Mouse (Mus musculus) MEL (cell line): ENCODE measurements at regions not wholly inside any gene's neighbourhood (a gene's known extent, or its start where the extent isn't known, plus 50 kb on each side); places are given as distances from the start of the nearest gene placed in this dataset.

Source experiments
- DNase-seq: peaks from one replicate; pipeline ENCODE4 v3.0.0; 2011; ENCODE audit warnings: low read depth, low spot score
- H3K27ac ChIP-seq: 2 replicates; pipeline ENCODE4 v1.5.1; 2012; ENCODE audit warnings: low read depth, mild to moderate bottlenecking, control low read depth, low read length, moderate library complexity; ENCODE audit not compliant: control insufficient read depth
- H3K27me3 ChIP-seq, 2 experiments: fragments of 150-350 bp in 1 of 2; sonication (generic) in 1 of 2; 2 replicates each; pipeline ENCODE4 v1.6.1; 2012; ENCODE audit warnings: low read length in 2 of 2, mild to moderate bottlenecking in 2 of 2, improper control_type of control experiment in 1 of 2, moderate library complexity in 1 of 2; ENCODE audit not compliant: insufficient read depth in 2 of 2, control insufficient read depth in 1 of 2
- H3K36me3 ChIP-seq, 2 experiments: 2 replicates each; pipeline ENCODE4 v1.6.1; 2012 to 2014; ENCODE audit warnings: low read length in 2 of 2, improper control_type of control experiment in 1 of 2, inconsistent platforms in 1 of 2, mild to moderate bottlenecking in 1 of 2; ENCODE audit not compliant: insufficient read depth in 2 of 2, control insufficient read depth in 1 of 2
- H3K4me1 ChIP-seq, 2 experiments: fragments of 150-350 bp in 1 of 2; sonication (generic) in 1 of 2; 2 replicates each; pipeline ENCODE4 v1.6.1; 2012; ENCODE audit warnings: low read length in 2 of 2, improper control_type of control experiment in 1 of 2, mild to moderate bottlenecking in 1 of 2; ENCODE audit not compliant: insufficient read depth in 2 of 2, control insufficient read depth in 1 of 2
- H3K4me3 ChIP-seq, 2 experiments: fragments of 150-350 bp in 1 of 2; sonication (generic) in 1 of 2; 2 replicates each; pipeline ENCODE4 v1.5.1; 2012; ENCODE audit warnings: low read depth in 2 of 2, low read length in 2 of 2, mild to moderate bottlenecking in 2 of 2, moderate library complexity in 2 of 2, control low read depth in 1 of 2, improper control_type of control experiment in 1 of 2; ENCODE audit not compliant: control insufficient read depth in 1 of 2, insufficient read depth in 1 of 2
- H3K79me2 ChIP-seq: 2 replicates; pipeline ENCODE4 v1.6.1; 2012; ENCODE audit warnings: mild to moderate bottlenecking, low read length, moderate library complexity; ENCODE audit not compliant: control insufficient read depth, poor library complexity, insufficient read depth
- H3K9ac ChIP-seq: 2 replicates; pipeline ENCODE4 v1.6.1; 2012; ENCODE audit warnings: low read depth, mild to moderate bottlenecking, control low read depth, low read length, moderate library complexity; ENCODE audit not compliant: control insufficient read depth, poor library complexity, severe bottlenecking
- H3K9me3 ChIP-seq: fragments of 150-350 bp; sonication (generic); replicated peaks from 2 replicates; pipeline ENCODE4 v1.6.1; 2012; ENCODE audit warnings: mild to moderate bottlenecking, low read length, improper control_type of control experiment, moderate library complexity; ENCODE audit not compliant: insufficient read depth
- BHLHE40 ChIP-seq: IDR thresholded peaks from 2 replicates; pipeline ENCODE4 v1.6.1; 2012; ENCODE audit warnings: low read depth, mild to moderate bottlenecking, inconsistent platforms, low read length, improper control_type of control experiment, borderline replicate concordance
- CHD1 ChIP-seq: IDR thresholded peaks from 2 replicates; pipeline ENCODE4 v1.6.1; 2012; ENCODE audit warnings: low read depth, mild to moderate bottlenecking, inconsistent platforms, low read length, improper control_type of control experiment
- CTCF ChIP-seq, 3 experiments: IDR thresholded peaks in 2 of 3; conservative IDR thresholded peaks in 1 of 3; 2 replicates each; pipeline ENCODE4 v1.5.1; 2011 to 2012; ENCODE audit warnings: low read length in 3 of 3, low read depth in 2 of 3, mild to moderate bottlenecking in 2 of 3, improper control_type of control experiment in 1 of 3, inconsistent platforms in 1 of 3, mixed read lengths in 1 of 3, moderate library complexity in 1 of 3; ENCODE audit not compliant: control insufficient read depth in 1 of 3, insufficient read depth in 1 of 3, poor library complexity in 1 of 3, severe bottlenecking in 1 of 3
- E2F4 ChIP-seq: IDR thresholded peaks from 2 replicates; pipeline ENCODE4 v1.6.1; 2011; ENCODE audit warnings: low read depth, low read length, improper control_type of control experiment, borderline replicate concordance
- GABPA ChIP-seq: IDR thresholded peaks from 2 replicates; pipeline ENCODE4 v1.6.1; 2012; ENCODE audit warnings: low read depth, mild to moderate bottlenecking, inconsistent platforms, low read length, improper control_type of control experiment, moderate library complexity
- GATA1 ChIP-seq: IDR thresholded peaks from 2 replicates; pipeline ENCODE4 v1.6.1; 2011; ENCODE audit warnings: low read depth, low read length, improper control_type of control experiment
- HCFC1 ChIP-seq: IDR thresholded peaks from 2 replicates; pipeline ENCODE4 v1.6.1; 2012; ENCODE audit warnings: low read depth, mild to moderate bottlenecking, inconsistent platforms, low read length, improper control_type of control experiment, moderate library complexity
- KAT2A ChIP-seq: conservative IDR thresholded peaks from 2 replicates; pipeline ENCODE4 v1.6.1; 2012; ENCODE audit warnings: low read depth, low read length, improper control_type of control experiment, inconsistent platforms
- MAFK ChIP-seq: IDR thresholded peaks from 2 replicates; pipeline ENCODE4 v1.6.1; 2011; ENCODE audit warnings: low read depth, mild to moderate bottlenecking, low read length, improper control_type of control experiment, borderline replicate concordance
- MAX ChIP-seq: IDR thresholded peaks from 2 replicates; pipeline ENCODE4 v1.6.1; 2011; ENCODE audit warnings: low read length, improper control_type of control experiment
- MEF2A ChIP-seq: IDR thresholded peaks from 2 replicates; pipeline ENCODE4 v1.6.1; 2014; ENCODE audit warnings: low read depth, mild to moderate bottlenecking, inconsistent platforms, low read length, improper control_type of control experiment; ENCODE audit not compliant: poor library complexity, insufficient replicate concordance, severe bottlenecking; ENCODE audit errors: extremely low read depth
- MYB ChIP-seq: IDR thresholded peaks from 2 replicates; pipeline ENCODE4 v1.6.1; 2011; ENCODE audit warnings: mild to moderate bottlenecking, low read depth, low read length, improper control_type of control experiment
- MYC ChIP-seq: IDR thresholded peaks from 2 replicates; pipeline ENCODE4 v1.6.1; 2011; ENCODE audit warnings: low read depth, mild to moderate bottlenecking, low read length, improper control_type of control experiment, moderate library complexity
- NELFE ChIP-seq: IDR thresholded peaks from 2 replicates; pipeline ENCODE4 v1.6.1; 2011; ENCODE audit warnings: low read depth, low read length, improper control_type of control experiment
- NRF1 ChIP-seq: IDR thresholded peaks from 2 replicates; pipeline ENCODE4 v1.6.1; 2014; ENCODE audit warnings: low read depth, mild to moderate bottlenecking, inconsistent platforms, low read length, improper control_type of control experiment, moderate library complexity; ENCODE audit not compliant: poor library complexity, insufficient read depth, severe bottlenecking
- POLR2A ChIP-seq, 2 experiments: IDR thresholded peaks; 2 replicates each; pipeline ENCODE4 v1.6.1; 2011 to 2012; ENCODE audit warnings: low read length in 2 of 2, mild to moderate bottlenecking in 2 of 2, control low read depth in 1 of 2, improper control_type of control experiment in 1 of 2, low read depth in 1 of 2, moderate library complexity in 1 of 2; ENCODE audit not compliant: control insufficient read depth in 1 of 2, insufficient read depth in 1 of 2, poor library complexity in 1 of 2
- POLR2AphosphoS2 ChIP-seq: IDR thresholded peaks from 2 replicates; pipeline ENCODE4 v1.6.1; 2011; ENCODE audit warnings: low read length, improper control_type of control experiment
- RAD21 ChIP-seq: IDR thresholded peaks from 2 replicates; pipeline ENCODE4 v1.6.1; 2011; ENCODE audit warnings: mild to moderate bottlenecking, low read depth, low read length, improper control_type of control experiment
- SIN3A ChIP-seq: IDR thresholded peaks from 2 replicates; pipeline ENCODE4 v1.6.1; 2012; ENCODE audit warnings: low read length, improper control_type of control experiment, inconsistent platforms
- SMC3 ChIP-seq: IDR thresholded peaks from 2 replicates; pipeline ENCODE4 v1.6.1; 2011; ENCODE audit warnings: low read depth, low read length, improper control_type of control experiment
- TAL1 ChIP-seq: IDR thresholded peaks from 2 replicates; pipeline ENCODE4 v1.6.1; 2012; ENCODE audit warnings: mild to moderate bottlenecking, inconsistent platforms, low read length, moderate library complexity, mixed read lengths
- TBP ChIP-seq: IDR thresholded peaks from 2 replicates; pipeline ENCODE4 v1.8.0; 2011; ENCODE audit warnings: low read depth, low read length, improper control_type of control experiment
- TCF12 ChIP-seq: IDR thresholded peaks from 2 replicates; pipeline ENCODE4 v1.6.1; 2014; ENCODE audit warnings: low read depth, mild to moderate bottlenecking, inconsistent platforms, low read length, improper control_type of control experiment, moderate library complexity
- UBTF ChIP-seq: IDR thresholded peaks from 2 replicates; pipeline ENCODE4 v1.6.1; 2012; ENCODE audit warnings: low read depth, mild to moderate bottlenecking, inconsistent platforms, low read length, improper control_type of control experiment, moderate library complexity, borderline replicate concordance; ENCODE audit not compliant: insufficient read depth
- USF1 ChIP-seq: IDR thresholded peaks from 2 replicates; pipeline ENCODE4 v1.6.1; 2014; ENCODE audit warnings: low read depth, mild to moderate bottlenecking, inconsistent platforms, low read length, improper control_type of control experiment, moderate library complexity
- ZKSCAN1 ChIP-seq: IDR thresholded peaks from 2 replicates; pipeline ENCODE4 v1.6.1; 2012; ENCODE audit warnings: low read depth, mild to moderate bottlenecking, inconsistent platforms, low read length, improper control_type of control experiment, moderate library complexity
- ZMIZ1 ChIP-seq: IDR thresholded peaks from 2 replicates; pipeline ENCODE4 v1.6.1; 2012; ENCODE audit warnings: low read depth, mild to moderate bottlenecking, inconsistent platforms, low read length, improper control_type of control experiment, moderate library complexity
- ZNF384 ChIP-seq: IDR thresholded peaks from 2 replicates; pipeline ENCODE4 v1.6.1; 2012; ENCODE audit warnings: low read depth, mild to moderate bottlenecking, inconsistent platforms, low read length, improper control_type of control experiment

DNA sequence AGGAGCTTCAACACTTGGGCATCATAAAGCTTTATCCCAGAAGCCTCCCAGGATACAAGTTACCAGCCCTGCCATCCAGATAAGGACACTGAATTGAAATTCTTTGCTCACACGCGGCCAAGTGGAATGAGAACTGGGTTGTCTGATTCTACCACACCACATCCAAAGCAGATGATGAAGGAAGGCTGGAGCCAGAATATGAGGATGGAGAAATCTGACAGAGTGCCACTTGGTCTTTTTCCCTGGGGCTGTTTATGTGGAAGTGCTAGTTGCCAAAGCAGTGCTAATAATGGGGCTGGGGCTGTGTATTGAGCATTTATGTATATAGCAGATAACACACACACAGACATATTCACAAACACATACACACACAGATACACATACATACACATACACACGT, 92.2 kb downstream of the Ephb3 start:
- H3K27me3 ChIP-seq: peaks cover 0 to 5% of the 10 kb centered on the region in 2 experiments
- no peak for TF ChIP-seq GABPA
- no peak for TF ChIP-seq E2F4
- no peak for TF ChIP-seq ZMIZ1
- no peak for TF ChIP-seq MAX
- TF ChIP-seq GATA1: no peak
- TF ChIP-seq SIN3A: no peak
- no peak for TF ChIP-seq CTCF (IDR thresholded peaks at IDR 0.05 in 2 of 3, conservative IDR thresholded peaks at IDR 0.05 in 1 of 3; ENCODE audit: control insufficient read depth in 1 of 3, insufficient read depth in 1 of 3, low read depth in 2 of 3, low read length in 3 of 3, poor library complexity in 1 of 3, severe bottlenecking in 1 of 3)
- TF ChIP-seq ZNF384: no peak
- no peak for TF ChIP-seq MEF2A
- no peak for TF ChIP-seq UBTF
- no peak for TF ChIP-seq BHLHE40
- no peak for TF ChIP-seq USF1
- no peak for TF ChIP-seq POLR2A (IDR thresholded peaks at IDR 0.05; ENCODE audit: control insufficient read depth in 1 of 2, insufficient read depth in 1 of 2, low read depth in 1 of 2, low read length in 2 of 2, poor library complexity in 1 of 2)
- no peak for TF ChIP-seq RAD21
- TF ChIP-seq KAT2A: no peak
- TF ChIP-seq NRF1: no peak
- no peak for TF ChIP-seq MYC
- TF ChIP-seq HCFC1: no peak
- no peak for TF ChIP-seq MYB
- TF ChIP-seq POLR2AphosphoS2: no peak

GRCm38 (mm10) chr16:21298866-21299265, 94.3 kb downstream of the Ephb3 start:
- DNase-seq: no peak

More for the DNA sequence above, 92.2 kb downstream of the Ephb3 start:
- no peak for DNase-seq
- no peak overlapping the region for H3K4me3 ChIP-seq
- H3K9ac ChIP-seq: no peak overlapping the region
- no peaks in the 10 kb centered on the region for H3K79me2 ChIP-seq
- no peaks in the 10 kb centered on the region for H3K36me3 ChIP-seq
- H3K9me3 ChIP-seq: no peaks in the 10 kb centered on the region
- no peak overlapping the region for H3K27ac ChIP-seq
- no peaks in the 10 kb centered on the region for H3K4me1 ChIP-seq

More at GRCm38 (mm10) chr16:21298866-21299265, 94.3 kb downstream of the Ephb3 start:
- Histone ChIP-seq H3K79me2 (no peaks in the 10 kb centered on the region), H3K9me3 (no peaks in the 10 kb centered on the region), H3K27ac (no peak overlapping the region), H3K9ac (no peak overlapping the region), H3K4me1 (no peaks in the 10 kb centered on the region)
- TF ChIP-seq CHD1: no peak
- TF ChIP-seq HCFC1: no peak
- TF ChIP-seq SIN3A: no peak
- TF ChIP-seq TAL1: no peak
- no peak for TF ChIP-seq TBP
- TF ChIP-seq MAFK: no peak
- TF ChIP-seq TCF12: no peak
- TF ChIP-seq ZKSCAN1: no peak
- TF ChIP-seq UBTF: no peak
- no peak for TF ChIP-seq KAT2A
- TF ChIP-seq NELFE: no peak
- TF ChIP-seq ZNF384: no peak
- no peak for TF ChIP-seq MAX
- no peak for TF ChIP-seq MYC
- TF ChIP-seq GATA1: no peak
- no peak for TF ChIP-seq BHLHE40
- no peak for TF ChIP-seq POLR2AphosphoS2
- TF ChIP-seq GABPA: no peak
- TF ChIP-seq SMC3: no peak
- TF ChIP-seq, all 39 proteins: peak for 0
- Histone ChIP-seq H3K27me3 (peaks cover 0 to 5% of the 10 kb centered on the region in 2 experiments), H3K36me3 (no peaks in the 10 kb centered on the region), H3K4me3 (no peak overlapping the region)
